Comparison of ENCODE assay signal across 30 mouse cellular contexts in genomic region chr10:123028949-123029348, GRCm38 (mm10).
"Had no signal": no experiment of that assay in that cellular context is flagged by ENCODE, and none has a peak within 500 bp of the region (broad histone marks: within the 10 kb centered on the region; RNA-seq: fewer than 3 reads in every experiment).

No protein-coding gene starts in this region.

- H3K4me1 ChIP-seq: limb, embryonic 10.5 days; limb, embryonic 12.5 days; limb, embryonic 13.5 days; limb, embryonic 15.5 days; liver, embryonic 12.5 days; liver, embryonic 13.5 days; liver, embryonic 15.5 days; lung, embryonic 15.5 days; midbrain, embryonic 12.5 days; midbrain, embryonic 13.5 days; midbrain, embryonic 15.5 days; neural tube, embryonic 12.5 days had no signal

- H3K4me3 ChIP-seq: limb, embryonic 10.5 days; limb, embryonic 12.5 days; limb, embryonic 13.5 days; limb, embryonic 15.5 days; liver, embryonic 12.5 days; liver, embryonic 13.5 days; liver, embryonic 15.5 days; lung, embryonic 15.5 days; megakaryocyte, embryonic 14.5 days; midbrain, embryonic 12.5 days; midbrain, embryonic 13.5 days; midbrain, embryonic 15.5 days; myocyte; neural tube, embryonic 12.5 days had no signal

- DNase-seq: left cerebral cortex, postnatal 4 days; liver; liver, embryonic 13.5 days; liver, postnatal 0 days; lung, adult 18-20 months; lung, adult 2 months; lung, embryonic 14.5 days; lung, postnatal 10 days; lung, postnatal 14 days; lung, postnatal 36 days; lung, postnatal 4 days; midbrain, embryonic 14.5 days had no signal

- H3K27ac ChIP-seq: limb, embryonic 10.5 days; limb, embryonic 12.5 days; limb, embryonic 13.5 days; limb, embryonic 15.5 days; liver, embryonic 12.5 days; liver, embryonic 13.5 days; liver, embryonic 14.5 days; liver, embryonic 15.5 days; lung, embryonic 15.5 days; macrophage; midbrain, embryonic 12.5 days; midbrain, embryonic 13.5 days; midbrain, embryonic 15.5 days; neural tube, embryonic 12.5 days had no signal

- H3K27me3 ChIP-seq: limb, embryonic 12.5 days; limb, embryonic 13.5 days; limb, embryonic 15.5 days; liver, embryonic 12.5 days; liver, embryonic 13.5 days; liver, embryonic 15.5 days; lung, embryonic 15.5 days; megakaryocyte, embryonic 14.5 days; midbrain, embryonic 12.5 days; midbrain, embryonic 13.5 days; midbrain, embryonic 15.5 days; neural tube, embryonic 12.5 days had no signal

- H3K9me3 ChIP-seq: limb, embryonic 10.5 days; limb, embryonic 12.5 days; limb, embryonic 13.5 days; limb, embryonic 15.5 days; liver, embryonic 12.5 days; liver, embryonic 13.5 days; liver, embryonic 15.5 days; lung, embryonic 15.5 days; megakaryocyte, embryonic 14.5 days; midbrain, embryonic 12.5 days; midbrain, embryonic 13.5 days; midbrain, embryonic 15.5 days; neural tube, embryonic 12.5 days had no signal

- H3K9ac ChIP-seq: limb, embryonic 12.5 days; limb, embryonic 13.5 days; limb, embryonic 15.5 days; liver, embryonic 12.5 days; liver, embryonic 13.5 days; liver, embryonic 14.5 days; liver, embryonic 15.5 days; liver, postnatal 0 days; lung, embryonic 14.5 days; lung, embryonic 15.5 days; midbrain, embryonic 12.5 days; midbrain, embryonic 13.5 days; midbrain, embryonic 15.5 days; neural tube, embryonic 12.5 days had no signal

- H3K4me2 ChIP-seq: limb, embryonic 12.5 days; limb, embryonic 13.5 days; limb, embryonic 15.5 days; liver, embryonic 11.5 days; liver, embryonic 12.5 days; liver, embryonic 13.5 days; liver, embryonic 15.5 days; lung, embryonic 14.5 days; lung, embryonic 15.5 days; midbrain, embryonic 12.5 days; midbrain, embryonic 13.5 days; midbrain, embryonic 15.5 days; neural tube, embryonic 12.5 days had no signal

- ATAC-seq: liver, embryonic 12.5 days; liver, postnatal 0 days; lung, postnatal 0 days; midbrain, embryonic 13.5 days; midbrain, embryonic 15.5 days; midbrain, embryonic 16.5 days had no signal
